Mouse (Mus musculus): ENCODE measurements at regions not wholly inside any gene's neighbourhood (a gene's known extent, or its start where the extent isn't known, plus 50 kb on each side); places are given as distances from the start of the nearest gene placed in this dataset.

GRCm38 (mm10) chr7:40052255-40052654 lies 534.7 kb downstream of the Zfp619 start:
- DNase-seq, result no peak

GRCm38 (mm10) chr7:40058836-40059235 lies 541.3 kb downstream of the Zfp619 start:
- DNase-seq, result no peak

- DNase-seq, result peak; percentile 6
These were observed 547.1 kb downstream of the Zfp619 start for GRCm38 (mm10) chr7:40064631-40065030.

GRCm38 (mm10) chr7:40065526-40065925 lies 548.0 kb downstream of the Zfp619 start:
- DNase-seq, result peak; percentile 9

- DNase-seq, result no peak
These were observed 549.8 kb downstream of the Zfp619 start for GRCm38 (mm10) chr7:40067378-40067777.

- no peak for DNase-seq
These were observed 553.7 kb downstream of the Zfp619 start for GRCm38 (mm10) chr7:40071313-40071712.

DNA sequence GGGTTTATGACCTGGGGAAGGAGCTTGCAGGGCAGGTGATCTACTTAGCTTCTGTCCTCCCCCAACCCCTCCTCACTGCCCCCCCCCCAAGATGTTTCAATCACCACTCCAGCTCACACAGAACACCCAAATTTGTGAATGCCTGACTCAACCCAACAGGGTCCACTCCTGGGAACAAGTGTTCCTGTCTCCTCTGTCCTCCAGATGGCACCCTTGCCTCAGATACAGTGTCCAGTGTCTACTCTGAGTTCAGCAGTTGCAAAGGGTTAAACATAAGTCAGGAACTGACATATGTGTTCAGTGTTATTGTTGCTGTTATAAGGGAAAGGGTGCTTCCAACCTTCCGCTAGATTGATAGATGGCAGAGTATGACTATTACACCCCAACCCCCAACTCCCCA lies 554.9 kb downstream of the Zfp619 start:
- no peak for DNase-seq

DNA sequence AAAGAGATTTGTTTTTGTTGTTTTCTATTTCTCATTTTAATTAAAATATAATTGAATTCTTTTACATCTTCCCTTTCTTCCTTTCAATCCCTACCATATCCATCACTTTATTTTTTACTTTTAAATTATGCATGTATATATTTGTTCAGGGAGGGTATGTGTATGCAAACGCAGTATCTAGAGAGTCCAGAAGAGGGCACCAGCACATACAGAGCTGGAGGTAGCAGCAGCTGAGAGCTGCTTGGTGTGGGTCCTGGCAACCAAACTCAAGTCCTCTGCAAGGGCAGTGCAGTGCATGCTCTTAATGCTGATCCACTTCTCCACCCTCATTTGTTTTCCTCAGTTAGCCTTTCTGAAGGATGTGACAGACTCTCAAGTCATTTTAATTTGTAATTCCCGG lies 568.7 kb downstream of the Zfp619 start:
- peak; percentile 13 for DNase-seq

GRCm38 (mm10) chr7:40097094-40097493 lies 579.5 kb downstream of the Zfp619 start:
- DNase-seq, result no peak

DNA sequence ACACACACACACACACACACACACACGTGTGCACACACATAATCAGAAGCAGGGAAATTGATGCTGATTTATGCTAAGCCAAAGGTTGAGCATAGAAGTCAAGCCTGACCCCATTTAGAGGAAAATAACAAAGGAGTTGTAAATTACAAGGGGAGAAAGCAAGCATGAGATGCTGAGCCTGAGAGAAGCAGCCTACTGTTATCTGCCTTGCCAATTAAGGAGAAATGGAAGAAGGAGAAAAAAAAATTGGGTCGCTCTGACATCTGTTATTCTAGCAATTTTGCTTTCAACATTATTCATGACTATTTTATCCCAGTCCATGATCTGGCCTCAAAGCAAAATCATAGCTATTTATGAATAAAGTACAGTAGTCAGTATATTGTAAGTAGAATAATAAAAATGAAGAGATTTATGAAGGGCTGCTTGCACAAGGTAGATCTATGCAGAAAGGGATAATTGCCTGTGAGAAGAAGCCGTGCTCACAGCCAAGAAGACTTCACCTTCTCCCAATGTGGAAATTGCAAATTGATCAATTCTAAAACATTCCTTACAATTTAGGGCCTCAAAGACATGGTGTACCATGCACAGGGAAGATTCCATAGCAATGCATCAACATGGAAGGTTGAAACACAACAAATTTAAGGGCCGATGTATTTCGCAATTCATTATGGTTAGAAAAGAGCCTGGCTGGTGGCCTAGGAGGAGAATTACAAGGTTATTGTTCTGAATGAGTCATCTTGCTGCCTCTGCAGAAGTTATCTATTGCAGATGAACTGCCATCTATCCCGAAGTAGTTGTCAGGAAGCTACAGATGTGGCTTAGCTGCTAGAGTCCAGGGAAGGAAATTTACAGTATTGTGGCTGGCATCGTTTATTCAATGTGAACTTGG lies 585.7 kb downstream of the Zfp619 start:
- no peak for DNase-seq

GRCm38 (mm10) chr7:40142906-40143305 lies 625.3 kb downstream of the Zfp619 start:
- DNase-seq, result no peak

GRCm38 (mm10) chr7:40144431-40144830 lies 626.9 kb downstream of the Zfp619 start:
- DNase-seq, result no peak

GRCm38 (mm10) chr7:40177570-40177969 lies 660.0 kb downstream of the Zfp619 start:
- DNase-seq, result no peak

GRCm38 (mm10) chr7:40195366-40195765 lies 677.8 kb downstream of the Zfp619 start:
- no peak for DNase-seq

DNA sequence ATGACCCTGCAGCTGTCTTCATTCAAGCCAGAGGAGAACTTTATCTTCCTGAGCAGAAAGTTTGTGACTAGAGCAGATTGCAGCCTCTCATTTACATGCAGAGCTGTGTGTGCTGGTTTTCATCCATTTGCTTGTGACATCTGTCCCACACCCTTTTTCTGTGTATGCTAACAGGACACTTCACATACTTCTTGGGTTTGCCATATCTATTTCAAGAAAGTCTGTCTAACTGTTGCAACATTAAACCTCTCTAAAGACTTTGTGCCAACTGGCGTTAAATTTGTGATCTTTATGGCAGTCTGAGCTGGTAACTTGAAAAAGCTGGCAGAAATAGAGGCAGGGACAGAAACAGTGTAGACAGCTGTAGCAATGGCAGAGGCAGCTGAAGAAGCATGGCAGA lies 685.0 kb downstream of the Zfp619 start:
- no peak for DNase-seq

GRCm38 (mm10) chr7:40211956-40212355 lies 686.2 kb upstream of the Vstm2b start:
- DNase-seq, result no peak

- DNase-seq, result no peak
These were observed 685.6 kb upstream of the Vstm2b start for GRCm38 (mm10) chr7:40212576-40212975.

- no peak for DNase-seq
These were observed 684.5 kb upstream of the Vstm2b start for GRCm38 (mm10) chr7:40213646-40214045.

GRCm38 (mm10) chr7:40214395-40214794 lies 683.7 kb upstream of the Vstm2b start:
- DNase-seq, result no peak

DNA sequence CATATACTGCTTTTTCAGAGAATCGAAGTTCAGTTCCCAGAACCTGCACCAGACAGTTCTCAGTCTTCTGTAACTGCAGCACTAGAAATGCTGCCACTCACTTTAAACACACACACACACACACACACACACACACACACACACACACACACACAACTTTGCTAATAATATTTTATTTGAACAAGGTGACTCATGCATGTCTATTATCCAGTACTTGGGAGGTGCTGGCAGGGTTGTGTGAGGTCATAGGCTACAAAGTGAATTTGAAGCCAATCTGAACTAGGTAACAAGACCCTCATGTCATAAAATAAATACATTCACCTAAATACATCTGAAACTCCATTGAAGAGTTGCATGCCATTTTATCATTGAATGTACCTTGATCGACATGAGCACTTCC lies 682.9 kb upstream of the Vstm2b start:
- no peak for DNase-seq

DNA sequence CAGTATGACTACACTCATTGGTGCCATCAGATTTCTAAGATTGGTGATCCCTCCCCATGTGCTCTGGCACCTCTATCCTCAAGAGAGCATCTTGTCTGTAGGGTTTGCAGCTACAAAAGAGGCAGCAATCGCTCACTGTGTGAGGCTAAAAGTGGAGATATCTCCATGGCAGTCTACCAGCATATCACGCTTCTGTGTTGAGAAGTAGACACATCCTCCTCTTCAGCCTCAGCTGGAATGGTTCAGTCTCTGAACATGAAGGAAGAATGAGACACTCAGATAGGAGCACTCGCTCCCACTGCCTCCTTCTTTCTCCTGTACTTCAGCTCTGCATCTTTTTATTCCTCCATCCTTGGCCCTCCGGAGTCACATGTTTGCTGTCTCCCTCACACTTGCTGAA lies 677.6 kb upstream of the Vstm2b start:
- DNase-seq, result no peak

DNA sequence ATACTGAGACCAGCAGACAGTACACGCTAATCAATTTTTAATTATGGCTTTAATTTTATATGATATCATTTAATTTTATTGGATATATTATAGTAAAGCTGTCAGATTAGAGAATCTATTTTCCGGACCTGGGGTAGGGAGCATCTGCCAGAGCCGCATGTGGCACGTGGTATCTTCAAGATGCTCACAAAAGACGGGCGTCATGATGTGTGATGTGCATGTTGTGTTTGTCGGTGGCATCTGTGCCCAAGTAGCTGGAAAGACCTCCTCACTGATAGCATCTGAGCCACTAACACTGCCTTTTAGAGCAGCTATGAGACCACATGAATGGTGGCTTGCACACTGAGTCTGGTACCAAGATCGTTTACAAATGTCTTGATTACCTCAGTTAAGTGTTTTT lies 652.9 kb upstream of the Vstm2b start:
- DNase-seq, result no peak

GRCm38 (mm10) chr7:40248521-40248920 lies 649.6 kb upstream of the Vstm2b start:
- DNase-seq, result no peak

DNA sequence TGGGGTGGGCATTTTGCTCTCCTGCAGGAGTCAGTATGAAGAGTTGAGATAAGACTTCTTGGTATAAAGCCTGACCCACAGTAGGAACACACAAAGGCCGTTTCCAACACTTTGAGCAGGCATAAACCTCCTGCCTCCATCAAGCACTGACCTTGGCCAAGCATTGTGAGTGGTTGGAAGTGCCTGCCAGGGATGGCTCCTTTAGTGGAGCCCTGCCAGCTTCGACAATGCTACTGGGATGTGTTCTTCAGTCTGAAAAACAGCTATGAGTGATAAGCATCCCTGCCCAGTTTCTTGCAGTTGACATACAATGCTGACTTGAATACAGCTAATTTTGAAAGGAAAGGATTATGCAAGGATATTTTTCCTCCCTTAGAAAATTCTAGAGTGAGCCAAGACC lies 644.6 kb upstream of the Vstm2b start:
- no peak for DNase-seq

Measured in lung, postnatal 10 days (tissue).